Mouse (Mus musculus) bone marrow, adult 2 months (tissue): ENCODE results near the gene Acp7.

ENCODE experiments used
- CTCF ChIP-seq: fragments of 200-500 bp; IDR thresholded peaks from 2 replicates; pipeline ENCODE4 v1.5.1; 2011; ENCODE audit warnings: low read length, control low read depth; ENCODE audit not compliant: control insufficient read depth, insufficient read depth
- POLR2A ChIP-seq: fragments of 200-500 bp; IDR thresholded peaks from 2 replicates; pipeline ENCODE4 v1.6.1; 2011; ENCODE audit warnings: low read depth, mild to moderate bottlenecking, control low read depth, low read length, borderline replicate concordance; ENCODE audit not compliant: control insufficient read depth

- TF ChIP-seq CTCF (no peak), POLR2A (no peak)
Measured at GRCm38 (mm10) chr7:28641546-28641945, 10.4 kb upstream of the Acp7 start.
